Mouse (Mus musculus) gastrocnemius, adult 2 months (tissue): ENCODE data around the gene Mtrr. TPM values are rescaled to one million over a fixed set of nuclear protein-coding genes. Genes with fewer than 3 reads are reported as not detected.
"Not testable (repeated sequence)": the region's sequence is repeated elsewhere in the genome, so short reads cannot be mapped to it uniquely, and the experiment has no call there.

Source experiments
- DNase-seq: peaks from one replicate; pipeline ENCODE4 v3.0.0; 2022
- H3K27ac ChIP-seq: fragments of 200-600 bp; 2 replicates; pipeline ENCODE4 v1.8.1; 2022; ENCODE audit warnings: mild to moderate bottlenecking
- H3K4me3 ChIP-seq: fragments of 200-600 bp; 2 replicates; pipeline ENCODE4 v1.8.1; 2022; ENCODE audit warnings: mild to moderate bottlenecking, moderate library complexity
- CTCF ChIP-seq: fragments of 200-600 bp; IDR thresholded peaks from 2 replicates; pipeline ENCODE4 v1.8.1; 2022; ENCODE audit warnings: antibody characterized with exemption, mild to moderate bottlenecking, moderate library complexity
- intact Hi-C: fragments of 180-260 bp; cut with DNase I; formaldehyde crosslinking; loops from one replicate; pipeline ENCODE4 v1.15.1; 2025
- total RNA-seq, 2 experiments: library from RNA; stranded (reverse); gene quantifications; 2 replicates each; pipeline ENCODE4 v1.2.3; 2021

Gene Mtrr
- total RNA-seq, 2 experiments from 2014 or later, result 26.9 to 28.7 TPM

- intact Hi-C loops, result loop anchor here (10.0 kb wide), 1 partner anchor 419 kb away; no protein-coding TSS in a partner anchor
- DNase-seq, result no peak
- Histone ChIP-seq H3K4me3 (no peak overlapping the region), H3K27ac (no peak overlapping the region)
- TF ChIP-seq CTCF, result no peak
Measured at GRCm38 (mm10) chr13:68585441-68585840, 3.5 kb upstream of the Mtrr start.

GRCm38 (mm10) chr13:68583961-68584360 is 2.0 kb upstream of the Mtrr start:
- H3K27ac ChIP-seq, result no peak overlapping the region
- DNase-seq, result no peak
- no peak overlapping the region for H3K4me3 ChIP-seq
- no peak for TF ChIP-seq CTCF
- intact Hi-C loops, result loop anchor here (5.0 to 10.0 kb wide), 2 partner anchors 421 to 1028 kb away; partner anchors contain the start of gene Srd5a1

- no peak for DNase-seq
- H3K27ac ChIP-seq, result peak overlapping the region; percentile 93
- peak overlapping the region; percentile 95 for H3K4me3 ChIP-seq
- TF ChIP-seq CTCF, result no peak
- intact Hi-C loops, result loop anchor here (5.0 to 10.0 kb wide), 2 partner anchors 422 to 1030 kb away; partner anchors contain the start of gene Srd5a1
Measured at GRCm38 (mm10) chr13:68582517-68582780, 500 bp upstream of the Mtrr start.

- intact Hi-C loops, result loop anchor here (5.0 to 10.0 kb wide), 2 partner anchors 424 to 1031 kb away; partner anchors contain the start of gene Srd5a1
- TF ChIP-seq CTCF, result no peak; the same call in 1 of the 2 replicates
- no peak for DNase-seq
- peak overlapping the region; percentile 95 for H3K4me3 ChIP-seq
- peak overlapping the region; percentile 93 for H3K27ac ChIP-seq
Measured at GRCm38 (mm10) chr13:68581086-68581740, 736 bp downstream of the Mtrr start.

- H3K27ac ChIP-seq, result no peak overlapping the region
- intact Hi-C loops, result no loop called here
- no peak overlapping the region for H3K4me3 ChIP-seq
- TF ChIP-seq CTCF, result no peak
- no peak for DNase-seq
Measured at GRCm38 (mm10) chr13:68577945-68578344, 4.0 kb downstream of the Mtrr start.

GRCm38 (mm10) chr13:68574398-68574797 is 7.6 kb downstream of the Mtrr start:
- DNase-seq, result no peak
- no peak for TF ChIP-seq CTCF
- H3K27ac ChIP-seq, result no peak overlapping the region
- H3K4me3 ChIP-seq, result no peak overlapping the region
- intact Hi-C loops, result no loop called here

GRCm38 (mm10) chr13:68572966-68573913 is 8.7 kb downstream of the Mtrr start:
- no peak for TF ChIP-seq CTCF
- peak overlapping the region; percentile 41; the same call in 1 of the 2 replicates for H3K27ac ChIP-seq
- no peak for DNase-seq
- no peak overlapping the region for H3K4me3 ChIP-seq
- intact Hi-C loops, result no loop called here

- no peak overlapping the region for H3K4me3 ChIP-seq
- TF ChIP-seq CTCF, result no peak
- peak overlapping the region; percentile 41; the same call in 1 of the 2 replicates for H3K27ac ChIP-seq
- intact Hi-C loops, result no loop called here
- DNase-seq, result no peak
Measured at GRCm38 (mm10) chr13:68572247-68572646, 9.7 kb downstream of the Mtrr start.

GRCm38 (mm10) chr13:68569589-68570336 is 12.2 kb downstream of the Mtrr start:
- intact Hi-C loops, result no loop called here
- Histone ChIP-seq H3K27ac (no peak overlapping the region), H3K4me3 (no peak overlapping the region)
- no peak for DNase-seq
- peak; percentile 81 for TF ChIP-seq CTCF

GRCm38 (mm10) chr13:68568548-68568947 is 13.4 kb downstream of the Mtrr start:
- DNase-seq, result no peak
- TF ChIP-seq CTCF, result no peak
- intact Hi-C loops, result no loop called here
- H3K4me3 ChIP-seq, result no peak overlapping the region
- no peak overlapping the region for H3K27ac ChIP-seq

GRCm38 (mm10) chr13:68568110-68568509 is 13.8 kb downstream of the Mtrr start:
- no peak overlapping the region for H3K4me3 ChIP-seq
- intact Hi-C loops, result no loop called here
- no peak for DNase-seq
- H3K27ac ChIP-seq, result no peak overlapping the region
- no peak for TF ChIP-seq CTCF

GRCm38 (mm10) chr13:68553391-68553790 is 28.6 kb downstream of the Mtrr start:
- peak; percentile 37 for TF ChIP-seq CTCF
- H3K27ac ChIP-seq, intact Hi-C loops, DNase-seq, H3K4me3 ChIP-seq: not testable (repeated sequence)

Other genes with a start within 250 kb of the Mtrr start
- gene Fastkd3, start 85 bp upstream of the Mtrr start, total RNA-seq, result 10 to 100 TPM in 1 of 2 experiments, 1 to 10 TPM in 1; 8.7 to 10.3 TPM
- not detected for gene 1700001L19Rik, start 15.3 kb upstream of the Mtrr start, total RNA-seq